Mouse (Mus musculus) erythroid progenitor cell, adult 5-6 weeks (primary cell): ENCODE data around the gene Trpm3. TPM values are rescaled to one million over a fixed set of nuclear protein-coding genes. Genes with fewer than 3 reads are reported as not detected.
"Not testable (repeated sequence)": the region's sequence is repeated elsewhere in the genome, so short reads cannot be mapped to it uniquely, and the experiment has no call there.

Experiments
- ATAC-seq: replicated peaks from 2 replicates; pipeline ENCODE4 v1.8.0; 2016; ENCODE audit warnings: moderate number of reproducible peaks, mild to moderate bottlenecking, moderate TSS enrichment, inconsistent platforms; ENCODE audit not compliant: poor library complexity, low FRiP score, severe bottlenecking
- total RNA-seq, 2 experiments: library from RNA; stranded (forward) in 1 of 2; stranded (reverse) in 1 of 2; fragments of 150-400 nt in 1 of 2; fragments of 186-747, 209-891 nt in 1 of 2; gene quantifications; 2 replicates each; pipeline versions ENCODE4 v1.2.3 to v1.2.4; 2015 to 2017; ENCODE audit warnings: low replicate concordance in 2 of 2

Gene Trpm3
- total RNA-seq, 2 experiments from 2014 or later: not detected

DNA sequence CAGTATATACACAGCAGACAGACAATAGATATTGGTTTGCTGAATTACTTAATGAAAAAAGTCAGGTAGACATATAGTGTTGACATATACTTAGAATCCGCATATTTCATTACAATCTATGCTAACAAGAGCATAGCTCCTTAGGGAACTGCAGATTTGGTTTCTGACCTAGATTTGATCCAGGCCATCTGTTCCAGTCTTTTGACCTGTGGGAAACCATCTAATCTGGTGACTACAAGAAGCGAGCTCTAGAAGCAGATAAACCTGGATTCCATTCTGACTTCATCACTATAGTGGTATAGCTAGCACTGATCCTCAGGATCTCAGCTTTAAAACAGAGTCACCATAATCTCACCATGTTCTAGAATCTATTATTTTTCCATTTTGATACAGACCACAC, 665.5 kb downstream of the Trpm3 start:
- ATAC-seq: no peak

DNA sequence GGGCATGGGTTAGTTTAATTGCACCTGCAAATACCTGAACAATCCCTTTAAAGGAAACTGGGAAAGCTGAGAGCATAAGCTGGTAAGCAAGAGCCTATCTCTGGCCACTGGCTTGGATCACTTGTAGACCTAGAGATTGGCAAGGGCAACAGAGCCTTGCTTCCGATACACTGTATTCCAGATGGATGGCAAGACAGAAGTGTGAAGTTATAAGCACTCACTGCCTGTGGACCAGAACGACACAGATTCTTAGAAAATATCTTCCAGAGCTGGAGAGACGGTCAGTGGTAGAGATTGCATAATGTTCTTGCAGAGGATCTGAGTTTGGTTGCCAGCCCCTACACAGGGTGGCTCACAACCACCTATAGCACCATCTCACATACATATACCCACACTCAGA, 671.4 kb downstream of the Trpm3 start:
- no peak for ATAC-seq

DNA sequence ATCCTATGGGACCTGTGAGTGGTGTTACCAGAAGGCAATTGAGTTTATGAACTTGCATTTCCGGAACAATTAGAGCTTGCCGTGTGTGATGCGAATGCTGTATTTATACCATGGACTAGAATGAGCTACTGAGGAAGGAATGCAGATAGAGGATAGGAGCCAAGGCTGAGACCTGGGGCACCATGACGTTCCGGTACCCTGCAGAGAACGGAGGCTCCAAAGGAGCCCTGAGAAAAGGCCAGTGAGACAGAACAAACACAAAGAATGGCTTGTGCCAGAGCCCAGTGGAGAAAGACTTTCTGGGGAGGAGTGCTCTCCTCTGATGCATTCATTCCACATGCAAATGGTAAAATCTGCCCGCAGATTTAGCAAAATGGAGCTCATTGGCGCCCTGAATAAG, 682.9 kb downstream of the Trpm3 start:
- ATAC-seq: no peak

- ATAC-seq: no peak
Observed at GRCm38 (mm10) chr19:22823491-22823981, 684.7 kb downstream of the Trpm3 start.

- ATAC-seq: no peak
Observed at GRCm38 (mm10) chr19:22825812-22826211, 687.0 kb downstream of the Trpm3 start.

- ATAC-seq: no peak
Observed at GRCm38 (mm10) chr19:22828198-22828742, 689.4 kb downstream of the Trpm3 start.

GRCm38 (mm10) chr19:22841081-22842040, 702.5 kb downstream of the Trpm3 start:
- ATAC-seq: no peak

GRCm38 (mm10) chr19:22842697-22843096, 703.9 kb downstream of the Trpm3 start:
- no peak for ATAC-seq

GRCm38 (mm10) chr19:22847696-22848095, 708.9 kb downstream of the Trpm3 start:
- no peak for ATAC-seq

GRCm38 (mm10) chr19:22848251-22848650, 709.4 kb downstream of the Trpm3 start:
- ATAC-seq: no peak

- ATAC-seq: no peak
Observed at GRCm38 (mm10) chr19:22848783-22849576, 710.1 kb downstream of the Trpm3 start.

DNA sequence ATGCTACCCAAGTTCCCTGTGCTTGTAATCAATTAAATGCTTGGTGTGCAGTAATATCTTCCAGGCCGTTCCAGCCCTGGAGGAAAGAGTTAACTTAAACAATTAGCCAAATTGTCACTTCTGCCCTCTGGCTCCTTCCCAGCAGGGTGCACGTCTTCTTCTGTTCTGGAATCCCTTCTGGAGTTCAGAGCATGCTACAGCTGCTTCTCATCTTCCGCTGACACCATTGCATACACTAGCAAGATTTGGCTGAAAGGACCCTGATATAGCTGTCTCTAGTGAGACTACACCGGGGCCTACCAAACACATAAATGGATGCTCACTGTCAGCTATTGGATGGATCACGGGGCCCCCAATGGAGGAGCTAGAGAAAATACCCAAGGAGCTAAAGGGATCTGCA, 712.6 kb downstream of the Trpm3 start:
- ATAC-seq: not testable (repeated sequence)

DNA sequence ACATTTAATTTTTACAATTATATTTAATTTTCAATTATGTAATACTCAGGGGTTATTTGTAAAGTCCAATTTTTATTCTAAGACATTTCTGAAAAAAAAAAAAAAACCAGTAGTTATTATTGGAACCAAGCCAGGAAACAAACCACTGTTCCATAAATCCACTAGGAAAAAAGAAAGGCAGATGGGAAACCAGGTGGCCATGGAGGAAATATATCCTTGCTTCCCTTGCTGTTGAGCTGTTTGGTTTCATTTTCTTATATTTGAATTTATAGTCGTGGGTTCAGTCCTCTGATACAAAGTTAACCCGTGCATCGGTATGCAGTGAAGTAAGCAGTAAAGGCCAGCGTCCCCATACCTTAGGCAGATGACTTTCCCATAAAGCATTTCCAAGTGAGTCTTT, 720.8 kb downstream of the Trpm3 start:
- ATAC-seq: no peak

GRCm38 (mm10) chr19:22867456-22867855, 728.6 kb downstream of the Trpm3 start:
- ATAC-seq: no peak

DNA sequence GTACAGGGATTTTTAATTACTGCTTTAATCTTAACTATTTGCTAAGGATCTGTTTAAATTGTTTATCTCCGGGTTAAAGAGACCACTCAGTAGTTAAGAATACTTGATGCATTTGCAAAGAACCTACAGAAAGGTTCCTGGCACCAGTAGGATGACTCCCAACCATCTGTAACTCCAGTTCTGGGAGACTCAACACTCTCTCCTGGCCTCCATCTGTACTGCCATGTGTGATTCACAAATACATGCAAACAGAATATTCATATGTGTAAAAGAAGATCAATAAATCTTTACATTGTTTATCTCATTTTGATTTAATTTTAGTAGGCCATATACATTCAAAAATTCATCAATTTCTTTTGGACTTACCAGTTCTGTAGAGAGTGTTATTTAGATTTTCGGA, 731.0 kb downstream of the Trpm3 start:
- no peak for ATAC-seq

DNA sequence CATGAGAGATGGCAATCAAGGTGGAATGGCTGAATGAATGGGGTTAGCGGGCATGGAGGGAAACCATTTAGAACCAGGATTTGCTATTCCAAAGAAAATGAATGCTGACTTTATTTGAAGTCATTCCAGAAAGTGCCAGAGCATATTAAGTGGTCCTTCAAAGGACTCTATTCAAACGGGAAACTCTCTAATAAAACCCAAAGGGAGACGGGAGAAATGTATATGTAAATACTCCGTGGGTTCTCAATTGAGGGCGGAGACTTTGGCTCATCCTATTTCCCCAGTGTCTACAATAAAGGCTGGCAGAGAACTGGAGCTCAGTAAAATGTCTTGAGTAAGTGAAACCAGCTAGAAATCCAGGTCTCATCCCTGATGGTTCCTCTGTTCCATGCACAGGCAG, 733.6 kb downstream of the Trpm3 start:
- ATAC-seq: no peak

DNA sequence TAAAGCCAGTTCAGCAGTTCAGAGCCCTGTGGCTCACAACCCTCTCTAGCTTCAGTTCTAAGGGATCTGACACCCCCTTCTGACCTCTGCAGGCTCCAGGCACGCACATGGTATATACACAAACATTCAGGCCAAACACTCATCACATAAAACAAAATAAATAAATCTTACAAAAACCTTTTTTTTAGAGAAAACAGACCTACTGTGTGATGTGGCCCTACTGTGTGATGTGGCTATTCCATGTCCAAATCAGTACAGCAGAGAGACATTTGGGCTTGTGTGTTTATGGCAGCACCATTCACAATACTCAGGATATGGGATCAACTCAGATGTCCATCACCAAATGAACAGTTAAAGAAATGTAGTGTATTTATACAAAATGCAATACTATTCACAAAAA, 741.4 kb downstream of the Trpm3 start:
- ATAC-seq: no peak

- no peak for ATAC-seq
Observed at GRCm38 (mm10) chr19:22882670-22883111, 743.8 kb downstream of the Trpm3 start.

DNA sequence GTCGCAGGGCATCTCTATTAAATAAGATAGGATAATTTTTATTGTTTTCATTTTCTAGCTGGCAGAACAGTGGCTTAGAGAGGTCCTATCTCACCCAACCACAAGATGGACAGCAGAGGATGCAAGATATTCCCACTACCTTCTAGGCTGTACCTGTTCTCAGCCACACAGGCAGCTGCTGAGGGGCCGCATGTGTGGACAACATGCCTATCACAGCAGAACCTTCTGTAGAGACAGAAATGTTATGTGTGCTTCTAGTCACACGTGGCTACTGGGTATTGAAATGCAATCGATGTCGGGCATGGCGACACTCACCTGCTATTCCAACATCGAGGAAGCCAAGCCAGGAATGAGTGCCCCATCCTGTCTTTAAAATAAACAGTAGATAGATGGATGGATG, 744.3 kb downstream of the Trpm3 start:
- no peak for ATAC-seq

DNA sequence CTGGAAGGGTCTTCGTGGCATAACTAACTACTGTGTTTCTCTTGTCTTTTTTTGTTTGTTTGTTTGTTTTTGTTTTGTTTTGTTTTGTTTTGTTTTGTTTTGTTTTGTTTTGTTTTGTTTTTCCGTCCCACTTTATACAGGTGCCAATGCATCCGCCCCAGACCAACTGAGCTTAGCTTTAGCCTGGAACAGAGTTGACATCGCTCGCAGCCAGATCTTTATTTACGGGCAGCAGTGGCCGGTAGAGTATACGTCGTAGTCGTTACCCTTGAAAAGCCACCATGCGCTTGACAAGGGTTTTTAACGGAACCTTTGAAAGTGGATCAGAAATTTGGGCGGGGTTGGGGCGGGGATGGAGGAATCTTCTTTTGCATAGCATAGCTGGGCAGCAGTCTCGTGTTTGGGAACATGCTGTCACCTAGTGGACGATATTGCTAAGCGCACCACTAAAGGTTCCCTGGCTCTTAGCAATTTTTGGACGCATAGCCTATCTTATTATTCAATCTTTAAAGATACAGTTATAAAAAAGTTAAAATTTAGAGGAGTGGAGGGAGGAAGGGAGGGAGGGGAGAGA, 745.0 kb downstream of the Trpm3 start:
- ATAC-seq: no peak
